Mouse (Mus musculus) testis, adult 2 months (tissue): Measurements from ENCODE around the gene Tox3.

Experiments used
- CTCF ChIP-seq: fragments of 200-500 bp; IDR thresholded peaks from 2 replicates; pipeline ENCODE4 v1.5.1; 2012; ENCODE audit warnings: low read depth, mild to moderate bottlenecking, inconsistent platforms, low read length, moderate library complexity; ENCODE audit not compliant: control insufficient read depth, insufficient read depth, insufficient replicate concordance
- POLR2A ChIP-seq: fragments of 200-500 bp; IDR thresholded peaks from 2 replicates; pipeline ENCODE4 v1.6.1; 2012; ENCODE audit warnings: low read depth, mild to moderate bottlenecking, inconsistent platforms, low read length, moderate library complexity; ENCODE audit not compliant: control insufficient read depth

DNA sequence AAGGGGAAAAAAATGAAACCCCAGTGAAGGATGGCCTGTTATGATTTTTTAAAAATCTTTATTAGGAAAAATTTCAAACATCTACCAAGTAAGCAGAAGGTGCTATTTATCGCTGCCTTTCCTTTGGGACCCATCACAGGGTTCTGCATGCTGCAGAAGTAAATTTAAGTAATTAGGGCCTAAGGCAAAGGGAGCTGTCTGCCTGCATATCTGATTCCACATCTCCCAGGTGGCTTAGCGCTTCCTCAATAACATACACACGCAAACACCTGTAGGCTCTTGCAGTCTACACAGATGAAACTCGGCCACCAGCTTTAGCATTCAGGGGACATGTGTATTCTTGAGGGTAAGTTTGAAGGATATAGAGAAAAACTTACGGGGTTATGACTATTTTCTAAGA lies 104.2 kb downstream of the Tox3 start:
- TF ChIP-seq POLR2A (no peak), CTCF (no peak)
